Mouse (Mus musculus) midbrain, embryonic 14.5 days (tissue): ENCODE data around the gene Vmn1r28. TPM values are rescaled to one million over a fixed set of nuclear protein-coding genes. Genes with fewer than 3 reads are reported as not detected.
"Not testable (repeated sequence)": the region's sequence is repeated elsewhere in the genome, so short reads cannot be mapped to it uniquely, and the experiment has no call there.

Experiments used
- ATAC-seq: fragments of 200-750 bp; cut with Nextera tagmentation; 2 replicates; pipeline ENCODE4 v1.8.0; 2017; ENCODE audit warnings: moderate number of reproducible peaks, moderate library complexity; ENCODE audit not compliant: low FRiP score, low TSS enrichment
- DNase-seq: peaks from one replicate; pipeline ENCODE4 v3.0.0-alpha.2; 2015
- H3K27ac ChIP-seq: fragments of 300-500 bp; sonication (generic); replicated peaks from 2 replicates; pipeline ENCODE4 v1.5.1; 2014; ENCODE audit warnings: mild to moderate bottlenecking, low read depth, low read length, moderate library complexity
- H3K27me3 ChIP-seq: fragments of 300-500 bp; sonication (generic); 2 replicates; pipeline ENCODE4 v1.6.1; 2014; ENCODE audit warnings: low read length, control low read depth, mixed read lengths; ENCODE audit not compliant: control insufficient read depth, insufficient read depth
- H3K36me3 ChIP-seq: fragments of 300-500 bp; sonication (generic); 2 replicates; pipeline ENCODE4 v1.6.1; 2014; ENCODE audit warnings: low read length, control low read depth; ENCODE audit not compliant: control insufficient read depth, insufficient read depth
- H3K4me1 ChIP-seq: fragments of 300-500 bp; sonication (generic); 2 replicates; pipeline ENCODE4 v1.6.1; 2014; ENCODE audit warnings: mild to moderate bottlenecking, antibody characterized with exemption, low read length, control low read depth; ENCODE audit not compliant: control insufficient read depth, insufficient read depth
- H3K4me2 ChIP-seq: fragments of 300-500 bp; sonication (generic); 2 replicates; pipeline ENCODE4 v1.6.1; 2014; ENCODE audit warnings: mild to moderate bottlenecking, low read length, moderate library complexity
- H3K4me3 ChIP-seq: fragments of 300-500 bp; sonication (generic); replicated peaks from 2 replicates; pipeline ENCODE4 v1.5.1; 2014; ENCODE audit warnings: low read depth, low read length
- H3K9ac ChIP-seq: fragments of 300-500 bp; sonication (generic); replicated peaks from 2 replicates; pipeline ENCODE4 v1.6.1; 2014; ENCODE audit warnings: mild to moderate bottlenecking, low read length, moderate library complexity
- H3K9me3 ChIP-seq: fragments of 300-500 bp; sonication (generic); 2 replicates; pipeline ENCODE4 v1.6.1; 2016; ENCODE audit warnings: low read length, control low read depth, mixed read lengths; ENCODE audit not compliant: control insufficient read depth
- WGBS: fragments of 180-500 bp; shearing (Covaris S2); extraction: QIAGEN DNeasy Blood & Tissue Kit; methylation state at CpG from one replicate; pipeline ENCODE4 v1.1.7; 2014; 5-methylcytosine and 5-hydroxymethylcytosine counted together
- polyA plus RNA-seq: library from polyadenylated mRNA; unstranded; fragments of >200 nt; fragmentation: Nextera tagmentation; extraction: Ambion mirVana; gene quantifications from 2 replicates; pipeline ENCODE4 v1.2.1, GENCODE M21; 2014

Gene Vmn1r28
- not detected in 2 replicates for polyA plus RNA-seq

GRCm38 (mm10) chr6:58261737-58262136 lies at the start of gene Vmn1r28:
TSS of gene Vmn1r28 (plus strand) at chr6:58262037.
- no peak for ATAC-seq
- H3K36me3 ChIP-seq = no peaks in the 10 kb centered on the region
- no peak within 1 kb of the TSS for H3K9ac ChIP-seq
- H3K27ac ChIP-seq = no peak within 1 kb of the TSS
- H3K4me2 ChIP-seq = no peak within 1 kb of the TSS
- WGBS = 88% methylated on average over 1 of the region's 1 CpGs
- DNase-seq = no peak
- no peaks in the 10 kb centered on the region for H3K27me3 ChIP-seq
- no peaks in the 10 kb centered on the region for H3K4me1 ChIP-seq
- H3K4me3 ChIP-seq = no peak within 1 kb of the TSS
- H3K9me3 ChIP-seq = no peaks in the 10 kb centered on the region

GRCm38 (mm10) chr6:58216119-58216518 lies 45.7 kb upstream of the Vmn1r28 start:
- DNase-seq (peak; percentile 3), ATAC-seq (no peak)
- no peak overlapping the region for H3K9ac ChIP-seq
- H3K36me3 ChIP-seq = no peaks in the 10 kb centered on the region
- WGBS = 86% methylated on average over 2 of the region's 2 CpGs
- no peaks in the 10 kb centered on the region for H3K9me3 ChIP-seq
- no peaks in the 10 kb centered on the region for H3K27me3 ChIP-seq
- no peaks in the 10 kb centered on the region for H3K4me1 ChIP-seq
- no peak overlapping the region for H3K4me2 ChIP-seq
- H3K4me3 ChIP-seq = no peak overlapping the region
- no peak overlapping the region for H3K27ac ChIP-seq

GRCm38 (mm10) chr6:58218721-58219120 lies 43.1 kb upstream of the Vmn1r28 start, which contains the start of gene Vmn1r27:
TSS of gene Vmn1r27 (minus strand) at chr6:58218821.
- Histone ChIP-seq H3K9ac (no peak within 1 kb of the TSS), H3K4me3 (no peak within 1 kb of the TSS), H3K27ac (no peak within 1 kb of the TSS), H3K4me2 (no peak within 1 kb of the TSS), H3K27me3 (no peaks in the 10 kb centered on the region), H3K4me1 (no peaks in the 10 kb centered on the region), H3K9me3 (no peaks in the 10 kb centered on the region), H3K36me3 (no peaks in the 10 kb centered on the region)
- 91% methylated on average over 2 of the region's 2 CpGs for WGBS
- DNase-seq (no peak), ATAC-seq (no peak)

DNA sequence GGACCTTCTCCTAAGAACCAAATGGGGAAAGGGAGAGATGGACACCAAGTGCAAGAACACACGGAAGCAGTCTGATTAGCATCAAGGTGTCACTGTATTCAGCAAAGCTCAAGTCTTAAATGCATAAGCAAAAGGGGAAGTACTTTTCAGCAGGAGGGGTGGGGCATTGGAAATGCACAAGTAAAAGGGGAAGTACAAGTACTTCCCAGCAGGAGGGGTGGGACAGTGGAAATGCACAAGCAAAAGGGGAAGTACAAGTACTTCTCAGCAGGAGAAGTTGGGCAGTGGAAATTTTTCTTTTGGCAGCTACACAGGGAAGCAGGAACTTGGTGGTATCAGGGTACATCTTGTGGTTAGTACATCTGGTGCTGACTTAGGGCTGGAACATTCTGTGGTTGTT lies 17.8 kb downstream of the Vmn1r28 start:
- not testable (repeated sequence) for H3K9me3 ChIP-seq, H3K27ac ChIP-seq, H3K4me1 ChIP-seq, H3K36me3 ChIP-seq, H3K27me3 ChIP-seq, DNase-seq, H3K4me2 ChIP-seq, H3K4me3 ChIP-seq, ATAC-seq, H3K9ac ChIP-seq
- 100% methylated on average over 1 of the region's 1 CpGs for WGBS

GRCm38 (mm10) chr6:58292201-58292600 lies 30.4 kb downstream of the Vmn1r28 start:
- no peaks in the 10 kb centered on the region for H3K27me3 ChIP-seq
- WGBS = 70% methylated on average over 2 of the region's 2 CpGs
- H3K9me3 ChIP-seq = no peaks in the 10 kb centered on the region
- no peak overlapping the region for H3K9ac ChIP-seq
- no peaks in the 10 kb centered on the region for H3K4me1 ChIP-seq
- H3K27ac ChIP-seq = no peak overlapping the region
- H3K4me3 ChIP-seq = no peak overlapping the region
- DNase-seq (no peak), ATAC-seq (no peak)
- H3K36me3 ChIP-seq = no peaks in the 10 kb centered on the region
- H3K4me2 ChIP-seq = no peak overlapping the region

GRCm38 (mm10) chr6:58298511-58298910 lies 36.7 kb downstream of the Vmn1r28 start:
- H3K4me3 ChIP-seq, H3K4me1 ChIP-seq, H3K4me2 ChIP-seq, H3K27me3 ChIP-seq, H3K9ac ChIP-seq, H3K9me3 ChIP-seq, H3K36me3 ChIP-seq, ATAC-seq, H3K27ac ChIP-seq, DNase-seq: not testable (repeated sequence)
- 85% methylated on average over 19 of the region's 19 CpGs for whole genome bisulfite sequencing

DNA sequence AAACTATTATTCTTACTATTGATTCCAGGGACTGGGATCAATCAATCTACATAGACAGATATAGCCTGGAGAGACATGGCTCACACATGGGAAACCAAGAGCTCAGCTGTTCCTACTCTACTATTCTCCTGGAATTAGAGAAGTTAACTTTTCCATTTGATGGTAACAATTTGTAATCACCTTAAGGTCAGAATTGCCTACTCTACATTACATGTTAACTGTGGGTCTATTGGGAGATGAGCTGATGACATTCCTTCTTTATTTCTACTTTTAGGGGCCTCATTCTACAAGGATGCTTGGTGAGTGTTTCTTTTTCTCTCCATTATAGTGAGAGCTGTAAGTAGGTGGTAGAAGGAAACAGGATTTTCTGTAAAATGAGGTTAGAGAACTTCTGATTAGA lies 39.4 kb downstream of the Vmn1r28 start, which contains the start of gene Vmn1r29:
Gene Vmn1r29, plus strand, starts transcription at position 301 of the 400 bp plus-strand sequence.
- Histone ChIP-seq H3K4me3 (no peak within 1 kb of the TSS), H3K4me1 (no peaks in the 10 kb centered on the region), H3K9ac (no peak within 1 kb of the TSS), H3K27ac (no peak within 1 kb of the TSS), H3K27me3 (no peaks in the 10 kb centered on the region), H3K4me2 (no peak within 1 kb of the TSS), H3K36me3 (no peaks in the 10 kb centered on the region), H3K9me3 (no peaks in the 10 kb centered on the region)
- ATAC-seq (no peak), DNase-seq (no peak)

Other genes with a start within 250 kb of the Vmn1r28 start
- gene Vmn1r26, start 246.9 kb upstream of the Vmn1r28 start, polyA plus RNA-seq = not detected in 2 replicates
- gene Vmn1r27, start 43.2 kb upstream of the Vmn1r28 start, polyA plus RNA-seq = not detected in 2 replicates
- gene Vmn1r29, start 39.5 kb downstream of the Vmn1r28 start, polyA plus RNA-seq = not detected in 2 replicates
- gene Vmn1r30, start 181.3 kb downstream of the Vmn1r28 start, polyA plus RNA-seq = not detected in 2 replicates
- not detected in 2 replicates for gene Vmn1r31, start 213.3 kb downstream of the Vmn1r28 start, polyA plus RNA-seq